Mouse (Mus musculus): ENCODE data around the gene Slco2b1.
"Not testable (repeated sequence)": the region's sequence is repeated elsewhere in the genome, so short reads cannot be mapped to it uniquely, and the experiment has no call there.

Gene Slco2b1

GRCm38 (mm10) chr7:99711166-99711565, at the start of gene Slco2b1:
Slco2b1 (minus strand) TSS chr7:99711340.
- no peak for DNase-seq

DNA sequence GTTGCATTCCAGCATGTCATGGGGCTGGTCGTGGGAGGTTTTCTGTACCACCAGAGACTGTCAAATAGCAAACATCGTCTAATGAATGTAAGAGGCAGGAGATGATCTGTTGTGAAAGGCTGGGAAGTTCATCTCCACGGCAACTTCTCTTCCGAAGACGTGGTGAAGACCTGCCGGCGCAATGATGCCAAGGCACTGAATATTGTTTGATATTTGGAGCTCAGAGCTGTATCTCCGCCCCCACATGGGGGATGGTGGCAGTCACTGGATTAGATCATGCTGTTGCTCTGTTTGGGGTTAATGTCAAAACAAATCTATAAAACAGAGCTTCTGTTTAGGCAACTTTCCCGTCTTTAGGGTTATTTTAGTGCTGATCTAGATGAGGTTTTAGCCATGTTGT, 28.1 kb upstream of the Slco2b1 start:
- DNase-seq = no peak

DNA sequence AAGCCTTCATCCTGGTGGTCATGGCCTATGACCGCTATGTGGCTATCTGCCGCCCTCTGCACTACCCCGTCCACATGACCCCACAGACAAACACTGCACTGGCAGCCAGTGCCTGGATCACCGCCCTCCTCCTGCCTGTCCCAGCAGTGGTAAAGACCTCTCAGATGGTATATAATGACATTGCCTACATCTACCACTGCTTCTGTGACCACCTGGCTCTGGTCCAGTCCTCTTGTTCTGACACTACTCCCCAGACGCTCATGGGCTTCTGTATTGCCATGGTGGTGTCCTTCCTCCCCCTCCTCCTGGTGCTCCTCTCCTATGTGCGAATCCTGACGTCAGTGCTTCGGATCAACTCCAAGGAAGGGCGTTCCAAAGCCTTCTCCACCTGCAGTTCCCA, 24.4 kb upstream of the Slco2b1 start:
- DNase-seq = not testable (repeated sequence)

- DNase-seq = no peak
Observed at GRCm38 (mm10) chr7:99734612-99735011, 23.5 kb upstream of the Slco2b1 start.

GRCm38 (mm10) chr7:99729973-99730372, 18.8 kb upstream of the Slco2b1 start, which contains the start of gene Olfr520:
Olfr520 (plus strand) TSS chr7:99730273.
- no peak for DNase-seq

- no peak for DNase-seq
Observed at GRCm38 (mm10) chr7:99716536-99716935, 5.4 kb upstream of the Slco2b1 start.

DNA sequence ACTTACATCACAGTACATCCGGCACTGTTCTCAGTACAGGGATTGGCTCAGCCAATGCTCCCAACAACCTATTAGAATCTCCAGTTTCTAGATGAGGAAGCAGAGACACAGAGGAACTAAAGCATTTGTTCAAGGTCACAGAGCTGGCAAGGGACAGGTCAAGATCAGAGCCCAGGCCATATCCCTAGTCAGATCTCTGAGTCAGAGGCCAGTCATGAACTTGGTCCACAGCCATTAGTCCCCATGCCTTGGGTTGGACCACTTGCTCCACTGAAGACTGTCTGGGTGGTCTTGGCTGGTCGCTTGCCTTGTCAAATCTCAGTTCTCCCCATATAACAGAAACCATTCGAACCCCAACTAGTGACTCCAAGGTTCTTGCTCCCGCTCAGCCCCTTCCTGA, 1.3 kb upstream of the Slco2b1 start:
- no peak for DNase-seq

DNA sequence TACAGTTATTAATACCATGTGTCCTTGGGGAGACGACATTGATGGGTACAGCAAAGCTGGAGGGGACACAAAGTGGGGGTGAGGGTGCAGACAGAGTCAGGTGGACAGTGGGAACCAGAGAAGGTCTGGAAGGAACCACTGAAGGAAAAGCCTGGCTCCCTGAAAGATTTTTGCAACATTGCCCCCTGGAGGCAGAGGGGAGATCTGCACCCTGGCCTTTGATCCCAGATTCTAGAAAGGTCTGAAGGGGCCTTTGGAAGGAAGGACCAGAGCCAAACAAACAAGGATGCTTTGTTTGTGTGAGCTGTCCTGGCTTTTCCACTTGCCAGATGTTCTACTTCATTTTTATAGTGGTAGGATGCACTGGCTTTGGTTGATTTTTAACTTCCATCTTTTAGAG, 664 bp downstream of the Slco2b1 start:
- peak; percentile 50 for DNase-seq

DNA sequence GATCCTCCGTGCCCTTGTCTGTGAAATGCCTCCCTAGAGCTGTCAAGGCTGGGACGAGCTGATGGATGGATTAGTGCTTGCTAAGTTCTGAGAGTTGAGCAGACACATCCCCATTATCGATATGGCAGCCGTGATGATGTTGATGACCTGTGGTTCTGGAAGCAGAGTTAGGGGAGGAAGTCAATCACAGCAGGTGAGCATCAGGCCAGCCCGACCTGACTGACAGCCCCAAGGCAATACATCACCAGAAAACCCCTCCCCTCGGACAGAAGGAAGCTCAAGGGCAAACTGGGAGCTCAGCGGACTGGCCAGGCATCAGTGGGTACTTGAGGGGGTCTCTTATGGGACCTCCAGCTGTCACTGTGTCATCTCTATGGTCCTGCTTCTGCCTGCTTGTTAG, 1.1 kb downstream of the Slco2b1 start:
- DNase-seq = no peak

GRCm38 (mm10) chr7:99708750-99709149, 2.4 kb downstream of the Slco2b1 start:
- no peak for DNase-seq

GRCm38 (mm10) chr7:99708301-99708721, 2.8 kb downstream of the Slco2b1 start:
- no peak for DNase-seq

DNA sequence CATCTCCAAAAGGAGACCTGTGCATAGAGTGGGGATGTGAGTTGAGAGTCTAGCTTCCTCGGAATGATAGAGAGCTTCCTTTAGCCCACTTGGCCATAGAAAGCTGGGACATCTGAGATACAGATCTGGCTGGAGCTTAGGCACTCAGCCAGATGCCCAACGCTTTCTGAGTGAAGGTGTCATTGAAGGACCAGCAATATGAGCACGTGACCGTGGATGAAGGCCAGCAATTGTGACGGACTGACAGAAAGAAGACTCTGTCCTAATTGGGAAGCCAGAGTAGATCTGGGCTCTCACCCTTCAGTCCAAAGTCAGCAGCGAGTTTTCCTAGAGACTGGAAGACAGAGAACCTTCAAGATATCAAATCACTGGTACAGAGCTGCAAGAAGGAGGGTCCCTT, 3.5 kb downstream of the Slco2b1 start:
- no peak for DNase-seq

GRCm38 (mm10) chr7:99707038-99707595, 4.0 kb downstream of the Slco2b1 start:
- DNase-seq = no peak

- no peak for DNase-seq
Observed at GRCm38 (mm10) chr7:99706341-99707037, 4.7 kb downstream of the Slco2b1 start.

- DNase-seq = no peak
Observed at GRCm38 (mm10) chr7:99704736-99705519, 6.2 kb downstream of the Slco2b1 start.

DNA sequence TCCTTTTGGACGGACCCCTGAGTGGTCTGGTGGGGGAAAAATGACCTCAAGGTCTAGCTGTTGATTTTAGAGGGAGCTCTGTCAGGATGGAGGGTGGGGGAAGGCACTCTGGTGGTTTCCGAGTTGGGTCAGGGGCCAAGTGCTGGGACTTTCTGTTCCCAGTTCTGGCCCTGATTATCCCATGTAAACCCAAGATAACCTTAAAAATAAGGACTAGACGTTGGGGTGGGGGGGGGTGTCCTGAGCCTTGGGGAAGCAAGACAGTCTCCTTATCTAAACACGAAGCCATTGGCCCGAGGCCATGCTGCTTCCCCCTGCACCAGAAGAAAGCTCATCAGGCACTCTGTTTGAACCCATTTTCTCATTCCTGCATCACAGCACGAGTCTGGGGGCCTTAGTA, 8.9 kb downstream of the Slco2b1 start:
- DNase-seq = no peak

DNA sequence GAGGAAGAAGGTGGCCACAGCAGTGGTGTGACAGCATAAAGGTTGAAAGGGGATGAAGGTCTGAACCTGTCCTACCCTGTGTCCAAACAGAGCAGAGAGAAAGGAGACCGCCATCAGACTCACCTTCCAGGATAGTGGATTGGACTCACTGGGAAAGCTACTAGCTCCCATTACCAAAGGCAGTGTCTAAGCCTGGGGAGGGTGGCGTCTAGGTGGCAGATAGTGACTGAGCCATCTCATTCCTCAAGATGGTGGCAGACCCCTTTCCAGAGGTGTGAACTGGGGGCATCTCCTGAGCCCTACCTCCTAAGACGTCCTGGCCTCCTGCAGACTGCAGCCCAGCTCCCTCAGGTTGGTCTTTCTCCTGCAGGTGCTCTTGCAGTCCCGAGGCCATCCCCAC, 10.5 kb downstream of the Slco2b1 start:
- no peak for DNase-seq

- DNase-seq = no peak
Observed at GRCm38 (mm10) chr7:99699709-99700151, 11.4 kb downstream of the Slco2b1 start.

GRCm38 (mm10) chr7:99699106-99699505, 12.0 kb downstream of the Slco2b1 start:
- no peak for DNase-seq

DNA sequence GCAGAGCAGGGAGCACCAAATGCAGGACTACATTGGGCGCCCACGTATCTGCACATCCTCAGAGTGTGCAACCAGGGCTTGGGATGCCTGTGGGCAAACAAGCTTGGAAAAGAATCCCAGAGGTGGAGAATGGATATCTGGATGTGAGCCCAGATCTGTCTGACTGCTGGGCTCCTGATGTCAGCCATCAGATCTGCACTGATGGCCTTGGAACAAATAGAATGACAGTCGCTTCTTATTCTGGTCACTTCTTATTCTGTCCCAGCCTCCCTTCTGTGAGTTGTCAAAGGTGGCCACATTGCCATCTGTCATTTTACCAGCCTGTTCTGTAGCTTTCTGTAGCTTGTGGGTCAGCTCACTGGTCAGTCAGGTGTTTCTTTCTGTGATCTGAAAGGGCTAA, 12.6 kb downstream of the Slco2b1 start:
- DNase-seq = no peak

DNA sequence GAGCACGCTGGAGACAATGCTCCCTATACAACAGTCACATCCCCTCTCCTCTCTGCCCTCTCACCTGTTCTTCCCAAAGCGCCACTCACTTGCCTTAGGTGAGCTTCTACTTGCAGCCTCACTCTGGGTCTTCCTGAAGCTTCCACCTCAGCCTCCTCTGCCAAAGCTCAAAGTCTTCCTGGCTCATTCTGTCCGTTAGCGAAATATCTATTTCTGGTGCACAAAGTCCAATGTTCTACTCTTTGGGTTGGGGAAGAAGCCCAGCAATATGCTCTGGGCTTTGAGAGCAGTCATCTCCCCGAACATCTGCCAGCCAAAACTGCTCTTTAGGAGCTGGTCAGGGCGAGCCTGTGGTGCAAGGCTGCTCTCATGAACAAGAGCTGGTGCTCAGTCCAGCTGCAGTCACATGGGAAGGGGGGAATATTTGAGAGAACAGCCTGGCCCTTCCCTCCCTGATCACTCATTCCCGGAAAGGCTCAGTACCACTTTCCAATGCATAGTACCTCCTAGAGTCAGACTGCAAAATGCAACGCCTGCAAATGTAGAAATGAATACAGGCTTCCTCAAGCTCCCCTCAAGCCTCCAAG, 15.6 kb downstream of the Slco2b1 start:
- no peak for DNase-seq

- DNase-seq = not testable (repeated sequence)
Observed at GRCm38 (mm10) chr7:99694424-99694823, 16.7 kb downstream of the Slco2b1 start.

- no peak for DNase-seq
Observed at GRCm38 (mm10) chr7:99693976-99694375, 17.2 kb downstream of the Slco2b1 start.

DNA sequence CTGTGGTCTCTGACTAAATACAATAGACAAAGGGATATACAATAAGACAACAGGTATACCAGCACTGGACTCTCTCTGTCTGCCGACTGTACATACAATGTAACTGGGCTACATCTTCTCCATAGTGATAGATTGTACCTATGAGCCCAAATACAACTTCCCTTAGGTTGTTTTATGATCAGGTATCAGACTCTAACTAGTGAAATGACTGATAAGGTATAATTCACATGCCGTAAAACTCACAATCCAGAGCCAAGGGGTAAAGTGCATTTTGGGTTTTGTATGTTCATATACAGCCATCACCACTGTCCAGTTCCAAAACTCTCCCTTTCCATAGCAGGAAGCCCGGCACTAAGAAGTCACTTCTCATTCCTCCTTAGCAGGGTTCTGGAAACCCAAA, 17.8 kb downstream of the Slco2b1 start:
- DNase-seq = no peak

All from thymus, postnatal 14 days (tissue).